Mouse (Mus musculus): ENCODE measurements at regions not wholly inside any gene's neighbourhood (a gene's known extent, or its start where the extent isn't known, plus 50 kb on each side); places are given as distances from the start of the nearest gene placed in this dataset.

DNA sequence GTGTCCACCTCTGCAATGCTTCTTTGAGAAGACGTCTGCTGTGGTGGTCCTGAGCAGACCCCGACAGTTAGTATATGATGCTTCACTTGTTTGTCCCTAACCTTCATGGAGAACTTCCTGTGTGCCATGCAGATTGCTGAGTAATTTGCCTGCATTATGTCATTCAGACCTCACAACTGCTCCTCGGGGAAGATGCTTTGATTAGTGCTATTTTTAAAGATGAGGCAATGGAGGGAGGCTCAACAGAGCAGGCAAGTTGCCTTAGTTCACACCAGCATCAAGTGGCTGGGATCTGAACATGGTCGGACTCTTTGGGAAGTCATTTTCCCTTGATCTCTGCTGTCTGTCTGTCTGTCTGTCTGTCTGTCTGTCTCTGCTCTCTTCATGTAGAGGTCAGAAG, 95.5 kb upstream of the Lrig1 start:
- Histone ChIP-seq H3K4me3 (ENCODE audit: control insufficient read depth in 1 of 2, insufficient read depth in 1 of 2, low read depth in 2 of 2, low read length in 2 of 2) (no peak overlapping the region), H3K4me1 (ENCODE audit: control insufficient read depth in 1 of 2, insufficient read depth in 2 of 2, low read length in 2 of 2) (no peaks in the 10 kb centered on the region), H3K9ac (ENCODE audit: control insufficient read depth, low read depth, low read length, poor library complexity, severe bottlenecking) (no peak overlapping the region), H3K27ac (ENCODE audit: control insufficient read depth, low read depth, low read length) (no peak overlapping the region), H3K79me2 (ENCODE audit: control insufficient read depth, insufficient read depth, low read length, poor library complexity) (no peaks in the 10 kb centered on the region), H3K9me3 (replicated peaks; ENCODE audit: insufficient read depth, low read length) (no peaks in the 10 kb centered on the region), H3K36me3 (ENCODE audit: control insufficient read depth in 1 of 2, insufficient read depth in 2 of 2, low read length in 2 of 2) (no peaks in the 10 kb centered on the region), H3K27me3 (ENCODE audit: control insufficient read depth in 1 of 2, insufficient read depth in 2 of 2, low read length in 2 of 2) (no peaks in the 10 kb centered on the region; a peak in 1 of 4 replicates)
- no peak for DNase-seq (ENCODE audit: low read depth, low spot score)
- no peak for TF ChIP-seq MYB (IDR thresholded peaks at IDR 0.05; ENCODE audit: low read depth, low read length)
- TF ChIP-seq TCF12 (IDR thresholded peaks at IDR 0.05; ENCODE audit: low read depth, low read length): no peak
- TF ChIP-seq CTCF (IDR thresholded peaks at IDR 0.05 in 2 of 3, conservative IDR thresholded peaks at IDR 0.05 in 1 of 3; ENCODE audit: control insufficient read depth in 1 of 3, insufficient read depth in 1 of 3, low read depth in 2 of 3, low read length in 3 of 3, poor library complexity in 1 of 3, severe bottlenecking in 1 of 3): no peak
- no peak for TF ChIP-seq ZMIZ1 (IDR thresholded peaks at IDR 0.05; ENCODE audit: low read depth, low read length)
- TF ChIP-seq ZC3H11A (IDR thresholded peaks at IDR 0.05; ENCODE audit: low read depth, low read length): no peak
- no peak for TF ChIP-seq CHD1 (IDR thresholded peaks at IDR 0.05; ENCODE audit: low read depth, low read length)
- TF ChIP-seq NRF1 (IDR thresholded peaks at IDR 0.05; ENCODE audit: insufficient read depth, low read depth, low read length, poor library complexity, severe bottlenecking): no peak
- TF ChIP-seq TAL1 (IDR thresholded peaks at IDR 0.05; ENCODE audit: low read length): no peak
- TF ChIP-seq ETS1 (IDR thresholded peaks at IDR 0.05; ENCODE audit: low read depth, low read length): no peak
- no peak for TF ChIP-seq HCFC1 (IDR thresholded peaks at IDR 0.05; ENCODE audit: low read depth, low read length)
- no peak for TF ChIP-seq KAT2A (conservative IDR thresholded peaks at IDR 0.05; ENCODE audit: low read depth, low read length)
- TF ChIP-seq CHD2 (IDR thresholded peaks at IDR 0.05; ENCODE audit: low read length): no peak
- no peak for TF ChIP-seq MEF2A (IDR thresholded peaks at IDR 0.05; ENCODE audit: extremely low read depth, insufficient replicate concordance, low read depth, low read length, poor library complexity, severe bottlenecking)
- no peak for TF ChIP-seq BHLHE40 (IDR thresholded peaks at IDR 0.05; ENCODE audit: borderline replicate concordance, low read depth, low read length)
- no peak for TF ChIP-seq MAFK (IDR thresholded peaks at IDR 0.05; ENCODE audit: borderline replicate concordance, low read depth, low read length)
- TF ChIP-seq POLR2AphosphoS5 (IDR thresholded peaks at IDR 0.05; ENCODE audit: borderline replicate concordance, low read depth, low read length): no peak
- no peak for TF ChIP-seq E2F4 (IDR thresholded peaks at IDR 0.05; ENCODE audit: borderline replicate concordance, low read depth, low read length)
- TF ChIP-seq ELF1 (IDR thresholded peaks at IDR 0.05; ENCODE audit: low read depth, low read length): no peak

GRCm38 (mm10) chr6:94793555-94793954, 93.6 kb upstream of the Lrig1 start:
- no peaks in the 10 kb centered on the region for H3K4me1 ChIP-seq (ENCODE audit: control insufficient read depth in 1 of 2, insufficient read depth in 2 of 2, low read length in 2 of 2)

More at GRCm38 (mm10) chr6:94793555-94793954, 93.6 kb upstream of the Lrig1 start:
- Histone ChIP-seq H3K27ac (ENCODE audit: control insufficient read depth, low read depth, low read length) (no peak overlapping the region), H3K27me3 (ENCODE audit: control insufficient read depth in 1 of 2, insufficient read depth in 2 of 2, low read length in 2 of 2) (no peaks in the 10 kb centered on the region; a peak in 1 of 4 replicates), H3K9me3 (replicated peaks; ENCODE audit: insufficient read depth, low read length) (no peaks in the 10 kb centered on the region), H3K4me3 (ENCODE audit: control insufficient read depth in 1 of 2, insufficient read depth in 1 of 2, low read depth in 2 of 2, low read length in 2 of 2) (no peak overlapping the region), H3K79me2 (ENCODE audit: control insufficient read depth, insufficient read depth, low read length, poor library complexity) (no peaks in the 10 kb centered on the region), H3K36me3 (ENCODE audit: control insufficient read depth in 1 of 2, insufficient read depth in 2 of 2, low read length in 2 of 2) (no peaks in the 10 kb centered on the region), H3K9ac (ENCODE audit: control insufficient read depth, low read depth, low read length, poor library complexity, severe bottlenecking) (no peak overlapping the region)
- TF ChIP-seq EP300 (IDR thresholded peaks at IDR 0.05; ENCODE audit: low read depth in 1 of 2, low read length in 2 of 2) (no peak), BHLHE40 (IDR thresholded peaks at IDR 0.05; ENCODE audit: borderline replicate concordance, low read depth, low read length) (no peak), GATA1 (IDR thresholded peaks at IDR 0.05; ENCODE audit: low read depth, low read length) (no peak), NRF1 (IDR thresholded peaks at IDR 0.05; ENCODE audit: insufficient read depth, low read depth, low read length, poor library complexity, severe bottlenecking) (no peak), HCFC1 (IDR thresholded peaks at IDR 0.05; ENCODE audit: low read depth, low read length) (no peak), NELFE (IDR thresholded peaks at IDR 0.05; ENCODE audit: low read depth, low read length) (no peak), RAD21 (IDR thresholded peaks at IDR 0.05; ENCODE audit: low read depth, low read length) (no peak), RCOR1 (IDR thresholded peaks at IDR 0.05; ENCODE audit: low read depth, low read length) (no peak), SIN3A (IDR thresholded peaks at IDR 0.05; ENCODE audit: low read length) (no peak), TCF12 (IDR thresholded peaks at IDR 0.05; ENCODE audit: low read depth, low read length) (no peak)
- DNase-seq (ENCODE audit: low read depth, low spot score): no peak
